Mouse (Mus musculus) macrophage (primary cell): Measurements from ENCODE around the gene Nhlrc1. TPM values are rescaled to one million over a fixed set of nuclear protein-coding genes. Genes with fewer than 3 reads are reported as not detected.

ENCODE experiments used
- H3K27ac ChIP-seq: fragments of 350-480 bp; formaldehyde crosslinking; 2 replicates; pipeline ENCODE4 v1.9.0; 2021
- H3K36me3 ChIP-seq: fragments of 350-480 bp; formaldehyde crosslinking; 2 replicates; pipeline ENCODE4 v1.9.0; 2021; ENCODE audit errors: inconsistent target
- H3K4me3 ChIP-seq: fragments of 350-480 bp; formaldehyde crosslinking; 2 replicates; pipeline ENCODE4 v1.9.0; 2021; ENCODE audit errors: inconsistent target
- H3K79me2 ChIP-seq: fragments of 350-480 bp; formaldehyde crosslinking; 2 replicates; pipeline ENCODE4 v1.9.0; 2021; ENCODE audit errors: inconsistent target
- WGBS: methylation state at CpG from one replicate; pipeline ENCODE4 v1.1.7; 2026; ENCODE audit warnings: inconsistent platforms; ENCODE audit not compliant: missing documents; 5-methylcytosine and 5-hydroxymethylcytosine counted together
- polyA plus RNA-seq: library from polyadenylated mRNA; stranded (reverse); fragments of 250-400 nt; gene quantifications from 3 replicates; pipeline ENCODE4 v1.2.4, GENCODE M21; 2018; ENCODE audit warnings: inconsistent platforms
- total RNA-seq, 78 experiments: library from RNA; depleted of rRNA; stranded (reverse); fragments of 250-400 nt; gene quantifications; 1 replicate in 9 of 78; 2 replicates in 24 of 78; 3 replicates in 43 of 78; 4 replicates in 2 of 78; pipeline ENCODE4 v1.2.4; 2018; ENCODE audit warnings: inconsistent platforms in 56 of 78

Nhlrc1 gene
- 1 to 10 TPM in 5 of 26 experiments, under 1 TPM in 11, not detected in 10; 0.29 to 1.8 (median 0.57) TPM for total RNA-seq (2018; cell fraction: chromatin; rRNA removed)
- total RNA-seq (2018; cell fraction: cytosol; rRNA removed): 1 to 10 TPM in 15 of 26 experiments, under 1 TPM in 11; 0.28 to 2.9 (median 1.1) TPM
- total RNA-seq (2018; cell fraction: nucleus; rRNA removed): 1 to 10 TPM in 9 of 26 experiments, under 1 TPM in 12, not detected in 5; 0.24 to 4.5 (median 0.89) TPM
- 1.5 to 3.3 TPM (median 1.6 TPM) in 3 replicates for polyA plus RNA-seq

GRCm38 (mm10) chr13:47014334-47015194 lies at the start of gene Nhlrc1:
Nhlrc1 (minus strand) TSS chr13:47014850.
- no peak within 1 kb of the TSS for H3K27ac ChIP-seq
- H3K36me3 ChIP-seq: no peaks in the 10 kb centered on the region
- no peaks in the 10 kb centered on the region for H3K79me2 ChIP-seq
- 4% methylated on average over 63 of the region's 73 CpGs for WGBS
- no peak within 1 kb of the TSS; the same call in 1 of the 2 replicates for H3K4me3 ChIP-seq

DNA sequence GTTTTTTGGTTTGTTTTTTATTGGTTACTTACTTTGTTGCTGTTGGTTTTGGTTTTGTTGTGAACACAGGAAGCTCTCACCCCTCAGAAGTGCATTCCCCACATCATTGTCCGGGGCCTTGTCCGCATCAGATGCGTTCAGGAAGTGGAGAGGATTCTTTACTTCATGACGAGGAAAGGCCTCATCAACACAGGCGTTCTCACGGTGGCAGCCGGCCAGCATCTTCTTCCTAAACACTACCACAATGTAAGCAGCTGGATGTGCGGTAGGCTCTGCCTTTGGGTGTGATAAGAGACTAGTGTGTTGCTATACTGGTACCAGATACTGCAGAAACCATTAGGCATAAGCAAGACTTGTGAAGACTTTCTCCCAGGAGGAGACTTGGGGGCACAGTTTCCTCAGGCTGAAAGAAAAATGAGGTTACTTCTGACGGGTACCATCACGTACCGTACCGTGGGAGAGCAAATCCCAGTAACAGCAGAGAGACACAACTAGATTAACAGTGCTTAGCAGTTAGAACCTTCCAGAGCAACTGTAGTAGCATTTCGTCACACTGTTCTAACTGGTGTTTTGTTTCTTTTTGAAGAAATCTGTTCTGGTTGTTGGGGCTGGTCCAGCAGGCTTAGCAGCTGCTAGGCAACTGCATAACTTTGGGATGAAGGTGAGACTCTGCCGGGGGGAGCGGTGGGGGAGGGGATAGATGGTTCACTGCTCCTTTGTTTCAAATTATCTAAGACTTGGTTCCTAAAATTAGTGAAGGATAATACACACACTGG lies 49.5 kb upstream of the Nhlrc1 start:
- Histone ChIP-seq H3K79me2 (no peaks in the 10 kb centered on the region), H3K4me3 (no peak overlapping the region), H3K36me3 (peaks cover 23% of the 10 kb centered on the region; the same call in 1 of the 2 replicates), H3K27ac (no peak overlapping the region)
- WGBS: 96% methylated on average over 15 of the region's 15 CpGs

- Histone ChIP-seq H3K36me3 (peaks cover 23% of the 10 kb centered on the region; the same call in 1 of the 2 replicates), H3K4me3 (no peak overlapping the region), H3K79me2 (no peaks in the 10 kb centered on the region), H3K27ac (no peak overlapping the region)
- 99% methylated on average over 17 of the region's 17 CpGs for WGBS
Observed at GRCm38 (mm10) chr13:47062756-47063155, 48.1 kb upstream of the Nhlrc1 start.

DNA sequence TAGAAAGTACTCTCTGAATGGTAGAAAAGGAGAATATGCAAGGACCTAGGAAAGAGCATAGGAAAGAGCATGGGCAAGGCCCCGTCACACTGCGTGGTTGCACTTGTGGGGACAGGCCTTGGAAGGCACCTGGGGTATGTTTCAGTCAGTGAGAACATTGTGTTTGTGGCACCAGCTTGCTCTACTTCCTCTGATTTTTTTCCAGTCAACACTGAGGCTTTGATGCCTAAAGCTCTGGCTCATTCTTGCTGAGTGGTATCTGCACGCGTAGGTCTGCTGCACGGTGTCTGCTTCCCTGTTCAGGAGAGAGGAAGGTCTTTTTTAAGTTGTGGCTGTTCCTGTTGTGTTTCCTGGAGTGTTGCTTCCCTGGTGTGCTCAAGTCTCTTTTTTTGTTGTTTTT lies 42.1 kb upstream of the Nhlrc1 start:
- Histone ChIP-seq H3K4me3 (no peak overlapping the region), H3K27ac (no peak overlapping the region), H3K79me2 (no peaks in the 10 kb centered on the region), H3K36me3 (peaks cover 26% of the 10 kb centered on the region; the same call in 1 of the 2 replicates)
- WGBS: 72% methylated on average over 5 of the region's 5 CpGs

- no peak overlapping the region for H3K27ac ChIP-seq
- WGBS: 44% methylated on average over 11 of the region's 11 CpGs
- H3K79me2 ChIP-seq: no peaks in the 10 kb centered on the region
- peaks cover 30% of the 10 kb centered on the region; the same call in 1 of the 2 replicates for H3K36me3 ChIP-seq
- H3K4me3 ChIP-seq: no peak overlapping the region
Observed at GRCm38 (mm10) chr13:47056126-47056525, 41.5 kb upstream of the Nhlrc1 start.

DNA sequence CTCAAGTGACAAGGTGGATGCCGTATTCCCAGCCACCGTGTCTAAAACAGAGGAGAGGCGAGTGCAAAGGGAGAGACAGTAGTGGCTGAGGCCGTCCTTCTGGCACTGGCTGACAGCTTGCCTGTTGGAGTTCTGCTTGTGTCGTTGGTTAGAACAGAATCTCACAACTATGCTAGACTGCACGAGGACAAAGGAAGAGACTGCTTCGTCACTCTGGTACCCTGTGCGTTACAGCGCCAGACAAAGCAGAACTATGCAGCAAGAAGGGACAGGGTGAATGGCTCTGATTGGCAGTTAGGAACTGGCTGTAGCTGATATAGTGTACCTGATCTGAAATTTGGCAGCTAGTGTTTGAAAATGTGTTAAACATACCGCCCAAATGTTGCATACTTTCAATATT lies 39.3 kb upstream of the Nhlrc1 start:
- no peaks in the 10 kb centered on the region for H3K79me2 ChIP-seq
- H3K4me3 ChIP-seq: no peak overlapping the region
- 86% methylated on average over 10 of the region's 10 CpGs for WGBS
- peaks cover 34% of the 10 kb centered on the region; the same call in 1 of the 2 replicates for H3K36me3 ChIP-seq
- no peak overlapping the region for H3K27ac ChIP-seq

DNA sequence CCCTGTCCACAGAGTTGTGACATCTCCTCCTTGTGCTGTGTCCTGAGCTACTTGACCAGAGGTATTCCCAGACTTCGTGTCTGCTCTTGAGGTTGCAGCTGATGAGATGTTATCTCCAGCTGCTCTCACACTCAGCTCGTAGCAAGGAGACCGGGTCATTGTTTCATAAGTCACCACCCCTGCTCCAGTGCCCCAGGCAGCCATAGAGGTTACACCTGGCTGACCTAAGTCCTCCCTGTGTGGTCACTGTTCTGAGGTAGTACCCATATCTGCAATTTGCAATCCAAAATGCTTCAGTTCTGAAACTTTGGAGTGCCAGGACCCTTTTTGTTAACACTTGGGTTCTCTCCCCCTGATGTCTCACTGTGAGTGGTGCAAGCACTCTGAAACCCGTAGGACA lies 35.4 kb upstream of the Nhlrc1 start:
- no peaks in the 10 kb centered on the region for H3K79me2 ChIP-seq
- no peak overlapping the region for H3K27ac ChIP-seq
- no peak overlapping the region for H3K4me3 ChIP-seq
- WGBS: 96% methylated on average over 4 of the region's 4 CpGs
- peaks cover 38% of the 10 kb centered on the region; the same call in 1 of the 2 replicates for H3K36me3 ChIP-seq

GRCm38 (mm10) chr13:47047996-47048395 lies 33.3 kb upstream of the Nhlrc1 start:
- Histone ChIP-seq H3K4me3 (no peak overlapping the region), H3K27ac (no peak overlapping the region), H3K79me2 (peaks cover 8% of the 10 kb centered on the region; the same call in 1 of the 2 replicates), H3K36me3 (peaks cover 30% of the 10 kb centered on the region; the same call in 1 of the 2 replicates)
- 100% methylated on average over 4 of the region's 4 CpGs for WGBS

GRCm38 (mm10) chr13:47044617-47044947 lies 29.9 kb upstream of the Nhlrc1 start, which contains the start of gene Tpmt:
Tpmt (minus strand) TSS chr13:47044737.
- H3K4me3 ChIP-seq: peak within 1 kb of the TSS; percentile 62
- peaks cover 8% of the 10 kb centered on the region; the same call in 1 of the 2 replicates for H3K79me2 ChIP-seq
- peaks cover 11% of the 10 kb centered on the region; the same call in 1 of the 2 replicates for H3K36me3 ChIP-seq
- no peak within 1 kb of the TSS for H3K27ac ChIP-seq
- WGBS: 37% methylated on average over 10 of the region's 10 CpGs

DNA sequence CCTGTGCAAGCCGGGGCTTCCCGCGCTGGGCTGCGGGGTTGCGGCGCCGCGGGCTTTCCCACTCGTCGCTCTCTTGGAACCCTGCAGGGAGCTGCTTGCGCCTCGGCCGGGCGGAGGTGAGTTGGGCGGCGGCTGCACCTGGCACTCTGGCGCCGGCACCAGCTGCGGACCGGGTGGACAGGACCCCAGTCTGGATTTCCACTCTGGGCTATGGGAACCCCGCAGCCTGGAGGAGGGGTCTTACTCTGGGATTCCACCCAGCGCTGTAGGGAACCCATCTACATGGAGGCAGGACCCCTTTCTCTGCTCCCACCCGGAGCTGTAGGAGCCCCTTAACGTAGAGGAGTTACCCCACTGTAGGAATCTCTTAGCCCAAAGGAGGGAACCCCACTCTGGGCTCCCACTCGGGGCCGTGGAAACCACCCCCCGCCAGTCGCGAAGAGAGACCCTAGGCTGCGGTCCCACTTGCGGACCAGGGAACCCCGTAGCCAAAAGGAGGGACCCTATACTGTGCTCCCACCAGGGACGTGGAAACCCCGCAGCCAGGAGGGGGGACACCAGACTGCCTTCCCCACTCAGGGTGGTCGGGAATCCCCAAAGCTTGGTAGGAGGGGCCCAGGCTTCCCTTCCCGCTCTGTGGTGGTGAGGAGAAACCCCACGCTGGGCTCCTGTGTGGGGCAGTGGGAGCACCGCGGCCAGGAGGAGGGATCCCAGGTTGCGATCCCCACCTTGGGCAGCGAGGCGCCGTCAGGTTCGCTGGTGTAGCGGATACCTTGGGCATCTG lies 29.4 kb upstream of the Nhlrc1 start:
- WGBS: 6% methylated on average over 45 of the region's 45 CpGs
- Histone ChIP-seq H3K4me3 (peak overlapping the region; percentile 62), H3K79me2 (peaks cover 8% of the 10 kb centered on the region; the same call in 1 of the 2 replicates), H3K27ac (no peak overlapping the region), H3K36me3 (peaks cover 5% of the 10 kb centered on the region; the same call in 1 of the 2 replicates)

- Histone ChIP-seq H3K79me2 (peaks cover 8% of the 10 kb centered on the region; the same call in 1 of the 2 replicates), H3K27ac (0 out of 2 replicates have a peak within 1 kb of the TSS, but pooled peaks have one; percentile 0), H3K36me3 (no peaks in the 10 kb centered on the region), H3K4me3 (peak within 1 kb of the TSS; percentile 70)
- WGBS: under 1% methylated on average over 46 of the region's 48 CpGs
Observed at GRCm38 (mm10) chr13:47043030-47043680, 28.5 kb upstream of the Nhlrc1 start, which contains the start of gene Kdm1b. Kdm1b (plus strand) TSS chr13:47043499.

DNA sequence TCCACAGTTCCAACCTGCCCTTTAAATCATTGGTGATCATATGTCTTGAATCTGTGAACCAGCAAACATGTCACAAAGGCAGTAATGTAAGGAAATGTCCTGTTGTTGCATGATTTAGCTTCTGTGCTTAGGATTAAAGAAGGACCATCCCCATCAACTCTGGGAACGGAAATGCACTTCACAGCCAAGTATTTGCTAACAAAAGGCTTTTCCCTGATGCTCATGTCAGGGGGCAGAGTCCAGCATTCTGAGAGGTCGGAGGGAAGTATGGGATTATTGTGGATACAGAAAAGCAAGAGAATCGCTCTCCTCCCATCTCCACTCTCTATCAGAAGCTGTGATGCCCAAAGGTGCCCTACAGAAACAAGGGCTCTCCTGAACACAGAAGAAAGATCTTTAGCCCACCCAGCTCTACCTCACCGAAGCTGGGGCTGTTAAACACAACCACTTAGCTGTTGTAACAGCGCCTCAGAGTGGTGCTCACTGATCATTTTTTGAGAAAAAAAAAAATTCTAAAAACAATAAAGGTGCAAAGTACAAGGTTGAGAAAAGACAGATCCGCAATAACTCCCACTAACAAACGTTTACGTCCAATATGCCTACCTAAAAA lies 27.5 kb upstream of the Nhlrc1 start:
- H3K27ac ChIP-seq: no peak overlapping the region
- WGBS: 66% methylated on average over 8 of the region's 8 CpGs
- H3K79me2 ChIP-seq: peaks cover 8% of the 10 kb centered on the region; the same call in 1 of the 2 replicates
- H3K4me3 ChIP-seq: peak overlapping the region; percentile 70; the same call in 1 of the 2 replicates
- no peaks in the 10 kb centered on the region for H3K36me3 ChIP-seq

DNA sequence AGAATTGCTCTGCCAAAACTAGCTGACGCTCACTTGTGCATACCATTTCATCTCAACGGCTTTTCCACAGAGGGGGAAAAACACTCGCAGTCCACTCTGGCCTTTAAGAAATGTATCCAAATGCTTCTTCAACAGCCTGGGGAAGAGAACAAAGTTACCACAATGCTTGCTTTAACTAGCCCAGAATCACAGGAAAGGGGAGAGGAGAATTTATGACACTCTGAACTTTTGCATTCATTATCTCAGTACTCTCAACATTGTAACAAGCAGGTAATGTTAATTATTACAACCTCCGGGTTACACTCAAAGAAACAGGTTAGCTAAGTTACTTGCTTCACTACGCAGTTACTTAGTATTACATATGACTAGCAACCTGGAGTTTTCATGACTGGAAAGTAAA lies 25.4 kb upstream of the Nhlrc1 start:
- no peak overlapping the region for H3K4me3 ChIP-seq
- no peaks in the 10 kb centered on the region for H3K36me3 ChIP-seq
- H3K79me2 ChIP-seq: peaks cover 8% of the 10 kb centered on the region; the same call in 1 of the 2 replicates
- WGBS: 96% methylated on average over 5 of the region's 5 CpGs
- no peak overlapping the region for H3K27ac ChIP-seq
